7 mouse cellular contexts compared by ENCODE assay signal in the genomic region with DNA sequence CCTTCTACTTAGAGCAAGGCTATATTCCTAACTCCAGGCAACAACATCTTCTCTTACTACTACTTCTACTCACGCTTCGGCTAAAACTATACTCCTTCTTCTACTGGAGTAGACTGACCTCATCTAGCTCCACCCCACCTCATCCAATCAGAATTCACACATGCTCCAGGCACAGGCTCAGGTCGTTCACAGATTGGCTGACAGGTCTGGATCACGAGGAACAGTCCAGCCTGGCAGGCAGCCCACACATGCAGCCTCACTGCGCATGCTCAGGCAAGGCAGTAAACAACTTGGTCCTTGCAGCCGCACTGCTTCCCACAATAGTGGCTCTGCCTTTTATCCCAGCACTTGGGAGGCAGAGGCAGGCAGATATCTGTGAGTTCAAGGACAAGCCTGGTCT.
A peak's percentile ranks its signal among the peaks of the same experiment; 100 is the strongest.
DNase-seq lines count a peak whose midpoint lies in the region; TF ChIP-seq lines count a peak whose summit lies in the region.
"Not testable (repeated sequence)": the region's sequence is repeated elsewhere in the genome, so short reads cannot be mapped to it uniquely, and the experiment has no call there.

No protein-coding gene starts in this region.

- not testable (repeated sequence) for TF ChIP-seq POLR2A in ES-Bruce4 (IDR thresholded peaks at IDR 0.05; ENCODE audit: insufficient read depth, low read length)

- TF ChIP-seq CTCF in ES-Bruce4 (IDR thresholded peaks at IDR 0.05; ENCODE audit: low read depth, low read length): not testable (repeated sequence)

- not testable (repeated sequence) for H3K27me3 ChIP-seq in ES-Bruce4 (ENCODE audit: control insufficient read depth, insufficient read depth, low read length, poor library complexity, severe bottlenecking)

- TF ChIP-seq EP300 in ES-Bruce4 (IDR thresholded peaks at IDR 0.05; ENCODE audit: insufficient read depth, low read depth, low read length): peak; percentile 88; the same call in 1 of the 2 replicates

- peak overlapping the region; percentile 65; the same call in 1 of the 2 replicates for H3K9ac ChIP-seq in ES-Bruce4 (ENCODE audit: low read depth, poor library complexity, severe bottlenecking)

- H3K36me3 ChIP-seq in ES-Bruce4 (ENCODE audit: control insufficient read depth, insufficient read depth, low read length, poor library complexity, severe bottlenecking): not testable (repeated sequence)

- H3K9me3 ChIP-seq in ES-Bruce4 (replicated peaks; ENCODE audit: control insufficient read depth, insufficient read depth, low read length, poor library complexity, severe bottlenecking): not testable (repeated sequence)

- not testable (repeated sequence) for H3K4me1 ChIP-seq in ES-Bruce4 (ENCODE audit: control insufficient read depth, insufficient read depth, low read length)

- peak; percentile 52 for DNase-seq in adrenal gland, adult 2 months
- peak; percentile 95 for DNase-seq in heart, adult 11 months
- peak; percentile 55 for DNase-seq in kidney, adult 18-20 months
- peak; percentile 65 for DNase-seq in layer of hippocampus, adult 9-11 months
- DNase-seq in lung, adult 18-20 months: peak; percentile 27 to 49
- peak; percentile 37 for DNase-seq in right cerebral cortex, adult 18-20 months

- H3K27ac ChIP-seq in ES-Bruce4 (ENCODE audit: insufficient read depth, low read length): peak overlapping the region; percentile 90

- H3K4me3 ChIP-seq in ES-Bruce4 (ENCODE audit: low read depth, low read length): peak overlapping the region; percentile 66

Comparison
In these comparisons a context has a peak if more than half of its experiments do, and no peak if none do; other contexts are left out.
1. Peak in every context shown above with its lines: DNase-seq, H3K4me3 ChIP-seq and H3K27ac ChIP-seq.
2. DNase-seq: peak in every context shown above with its lines; median percentile 95 in heart, adult 11 months; 65 in layer of hippocampus, adult 9-11 months; 55 in kidney, adult 18-20 months; 52 in adrenal gland, adult 2 months; 38 in lung, adult 18-20 months; 37 in right cerebral cortex, adult 18-20 months.